Mouse (Mus musculus) natural killer cell, adult 2 months (primary cell): ENCODE measurements at regions not wholly inside any gene's neighbourhood (a gene's known extent, or its start where the extent isn't known, plus 50 kb on each side); places are given as distances from the start of the nearest gene placed in this dataset.

Experiments used
- DNase-seq, 2 experiments: peaks; one replicate each; pipeline ENCODE4 v3.0.0; 2022; ENCODE audit warnings: low spot score in 2 of 2

- peak in 1 of 2 experiments; percentile 1 for DNase-seq
Observed at GRCm38 (mm10) chr3:35318348-35318747, 435.6 kb upstream of the Atp11b start.

- no peak for DNase-seq
Observed at GRCm38 (mm10) chr3:35320844-35321393, 433.0 kb upstream of the Atp11b start.

GRCm38 (mm10) chr3:35321991-35322390 is 431.9 kb upstream of the Atp11b start:
- no peak for DNase-seq

DNA sequence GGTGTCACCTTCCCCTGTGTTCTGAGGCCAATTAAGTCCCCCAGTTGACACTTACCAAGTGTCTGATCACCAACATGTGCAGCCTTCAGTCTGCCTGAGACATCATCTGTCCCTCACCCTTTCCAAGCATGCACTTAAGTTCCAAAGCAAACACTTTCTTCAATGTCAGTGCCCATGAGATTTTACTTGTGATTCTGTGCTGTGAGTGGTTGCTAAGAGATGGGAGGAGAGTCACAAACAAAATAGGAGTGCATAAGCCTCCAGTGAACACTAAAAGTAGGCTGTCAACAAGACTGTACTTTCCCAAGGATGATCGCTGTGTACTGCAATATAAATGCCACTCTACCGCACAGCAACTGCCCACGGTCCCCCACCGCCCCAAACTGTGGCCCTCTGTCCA is 431.0 kb upstream of the Atp11b start:
- DNase-seq: no peak

DNA sequence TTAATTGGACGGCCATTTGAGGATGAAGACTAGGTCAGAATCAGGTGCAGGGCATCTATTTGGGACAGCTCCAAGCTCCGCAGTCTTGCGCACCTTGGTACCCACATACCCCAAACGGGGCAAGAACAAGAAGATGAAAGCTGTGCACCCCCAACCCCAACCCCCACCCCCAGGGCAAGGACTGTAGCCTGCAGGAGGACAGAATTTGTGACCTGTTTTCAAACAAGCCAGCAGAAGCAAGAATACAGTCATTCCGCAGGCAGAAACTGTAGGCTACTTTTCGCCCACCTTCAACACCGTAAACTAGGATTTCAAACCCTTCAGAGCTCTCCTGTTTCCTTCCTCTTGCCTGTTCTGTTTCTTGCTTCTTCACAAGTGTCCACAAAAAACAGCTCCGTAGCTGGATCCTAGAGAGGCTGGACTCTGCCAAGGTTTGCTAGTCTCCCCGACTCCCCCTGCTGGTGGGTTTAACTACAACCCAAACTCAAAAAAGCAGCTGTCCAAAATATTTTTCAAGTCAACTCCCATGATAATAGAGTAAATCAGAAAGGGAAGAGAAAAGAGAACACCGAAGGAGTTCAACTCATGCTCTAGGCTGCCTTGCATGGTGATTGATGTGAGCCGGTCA is 430.3 kb upstream of the Atp11b start:
- DNase-seq: no peak

GRCm38 (mm10) chr3:35324186-35324585 is 429.7 kb upstream of the Atp11b start:
- no peak for DNase-seq

- no peak for DNase-seq
Observed at GRCm38 (mm10) chr3:35332534-35333272, 421.2 kb upstream of the Atp11b start.

GRCm38 (mm10) chr3:35334017-35334416 is 419.9 kb upstream of the Atp11b start:
- DNase-seq: no peak

GRCm38 (mm10) chr3:35334546-35334945 is 419.4 kb upstream of the Atp11b start:
- no peak for DNase-seq

GRCm38 (mm10) chr3:35335837-35336236 is 418.1 kb upstream of the Atp11b start:
- no peak for DNase-seq

- DNase-seq: no peak
Observed at GRCm38 (mm10) chr3:35340525-35340924, 413.4 kb upstream of the Atp11b start.

- no peak for DNase-seq
Observed at GRCm38 (mm10) chr3:35340935-35341800, 412.7 kb upstream of the Atp11b start.

DNA sequence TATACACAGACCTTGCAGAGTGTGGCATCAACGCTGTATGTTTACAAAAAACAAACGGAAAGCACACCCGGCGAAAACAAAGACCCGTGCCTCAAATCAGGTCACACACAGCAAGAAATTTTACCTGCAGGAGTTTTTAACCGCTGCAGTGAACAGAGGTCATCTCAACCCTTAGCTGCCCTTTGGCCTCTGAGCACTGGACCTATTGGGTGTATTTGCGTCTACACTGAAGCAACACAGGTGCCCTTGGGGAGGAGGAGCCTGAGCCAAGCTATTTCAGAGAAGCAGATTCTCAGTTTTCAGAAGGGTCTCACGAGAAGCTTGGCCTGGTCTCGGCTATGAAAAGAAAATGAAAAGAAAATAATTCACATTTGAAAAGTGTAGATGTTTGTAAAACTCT is 412.1 kb upstream of the Atp11b start:
- no peak for DNase-seq

- DNase-seq: no peak
Observed at GRCm38 (mm10) chr3:35342584-35342983, 411.3 kb upstream of the Atp11b start.

DNA sequence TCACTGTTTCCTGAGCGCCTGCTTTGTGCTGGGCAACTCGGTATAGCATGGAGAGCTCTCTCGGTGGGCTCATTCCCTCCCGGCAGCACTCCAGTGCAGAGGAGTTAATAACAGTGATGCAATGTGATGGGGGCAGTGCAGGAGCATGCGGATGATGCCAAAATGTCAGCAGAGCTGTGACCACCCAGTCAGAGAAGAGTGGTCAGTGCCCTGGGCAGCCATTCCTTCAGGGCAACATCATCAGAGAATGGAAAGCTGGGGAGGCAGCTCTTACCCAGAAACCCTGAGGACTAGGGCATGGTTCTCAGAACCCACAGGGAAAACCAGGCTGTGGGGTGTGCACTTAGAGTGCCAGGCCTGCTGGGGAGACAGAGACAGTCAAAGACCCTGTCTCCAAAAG is 410.0 kb upstream of the Atp11b start:
- no peak for DNase-seq

GRCm38 (mm10) chr3:35349114-35349513 is 404.8 kb upstream of the Atp11b start:
- DNase-seq: no peak

DNA sequence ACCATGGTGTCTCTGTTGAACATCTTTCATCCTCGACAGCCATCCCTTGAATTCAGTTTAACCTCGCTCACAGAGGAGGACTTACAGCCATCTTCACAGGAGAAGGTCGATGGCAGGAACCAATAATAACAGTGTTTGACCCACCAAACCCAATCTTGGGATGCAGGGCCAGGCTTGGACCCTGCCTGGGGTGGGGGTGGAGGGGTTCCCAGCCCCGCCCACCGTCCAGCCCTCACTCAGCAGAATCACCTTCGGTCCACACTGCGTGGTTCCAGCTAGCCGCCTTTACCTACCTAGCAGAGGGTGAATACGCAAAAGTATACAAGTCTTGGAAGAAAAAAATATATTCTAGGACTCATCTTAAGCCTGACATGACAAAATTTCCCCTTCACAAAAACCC is 400.5 kb upstream of the Atp11b start:
- DNase-seq: no peak

GRCm38 (mm10) chr3:35353920-35354319 is 400.0 kb upstream of the Atp11b start:
- no peak for DNase-seq

GRCm38 (mm10) chr3:35354356-35354755 is 399.6 kb upstream of the Atp11b start:
- DNase-seq: no peak

DNA sequence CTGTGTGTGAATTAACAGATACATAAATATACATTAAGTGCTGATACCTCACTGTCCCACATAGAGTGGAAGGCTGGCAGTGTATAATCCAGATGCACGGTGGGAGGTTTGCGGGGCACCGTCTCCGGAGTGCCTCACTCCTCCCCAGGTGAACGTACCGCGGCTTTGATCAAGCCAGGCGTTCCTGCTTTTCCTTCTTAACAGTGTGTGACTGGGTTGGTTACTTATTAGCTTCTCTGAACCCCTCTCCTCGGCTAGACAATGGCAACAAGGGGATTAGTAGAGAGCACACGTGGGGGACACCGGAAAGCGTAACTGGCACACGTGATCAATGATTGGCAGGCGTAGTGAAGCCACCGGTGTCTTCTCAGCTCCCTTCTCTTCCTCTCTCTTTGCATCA is 396.8 kb upstream of the Atp11b start:
- DNase-seq: no peak

DNA sequence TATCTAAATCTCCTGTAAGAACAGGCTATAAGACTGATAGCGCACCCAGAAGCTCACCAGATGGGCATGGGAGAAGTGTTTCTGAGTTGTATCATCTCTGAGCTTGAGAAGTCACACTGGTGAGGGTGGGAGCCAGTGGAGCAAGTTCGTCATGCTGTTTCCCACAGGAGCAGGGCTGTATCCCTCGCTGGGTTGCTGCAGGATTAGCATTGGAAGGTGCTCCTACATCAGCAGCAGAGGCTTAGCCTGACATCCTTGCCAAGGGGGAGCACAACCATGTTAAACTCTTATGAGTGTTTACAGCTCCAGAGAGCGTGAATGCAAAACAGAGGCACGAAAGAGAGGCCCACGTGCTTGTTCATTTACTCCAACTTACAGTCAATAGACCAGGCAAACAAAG is 395.4 kb upstream of the Atp11b start:
- DNase-seq: no peak

GRCm38 (mm10) chr3:35359288-35359687 is 394.6 kb upstream of the Atp11b start:
- no peak for DNase-seq
